Mouse (Mus musculus) spleen, postnatal 14 days (tissue): ENCODE measurements around the gene Serpina3n.
A peak's percentile ranks its signal among the peaks of the same experiment; 100 is the strongest.
"Not testable (repeated sequence)": the region's sequence is repeated elsewhere in the genome, so short reads cannot be mapped to it uniquely, and the experiment has no call there.

ENCODE experiments used
- DNase-seq, 2 experiments: peaks; one replicate each; pipeline ENCODE4 v3.0.0; 2021 to 2022; ENCODE audit warnings: low spot score in 2 of 2

Serpina3n gene

DNA sequence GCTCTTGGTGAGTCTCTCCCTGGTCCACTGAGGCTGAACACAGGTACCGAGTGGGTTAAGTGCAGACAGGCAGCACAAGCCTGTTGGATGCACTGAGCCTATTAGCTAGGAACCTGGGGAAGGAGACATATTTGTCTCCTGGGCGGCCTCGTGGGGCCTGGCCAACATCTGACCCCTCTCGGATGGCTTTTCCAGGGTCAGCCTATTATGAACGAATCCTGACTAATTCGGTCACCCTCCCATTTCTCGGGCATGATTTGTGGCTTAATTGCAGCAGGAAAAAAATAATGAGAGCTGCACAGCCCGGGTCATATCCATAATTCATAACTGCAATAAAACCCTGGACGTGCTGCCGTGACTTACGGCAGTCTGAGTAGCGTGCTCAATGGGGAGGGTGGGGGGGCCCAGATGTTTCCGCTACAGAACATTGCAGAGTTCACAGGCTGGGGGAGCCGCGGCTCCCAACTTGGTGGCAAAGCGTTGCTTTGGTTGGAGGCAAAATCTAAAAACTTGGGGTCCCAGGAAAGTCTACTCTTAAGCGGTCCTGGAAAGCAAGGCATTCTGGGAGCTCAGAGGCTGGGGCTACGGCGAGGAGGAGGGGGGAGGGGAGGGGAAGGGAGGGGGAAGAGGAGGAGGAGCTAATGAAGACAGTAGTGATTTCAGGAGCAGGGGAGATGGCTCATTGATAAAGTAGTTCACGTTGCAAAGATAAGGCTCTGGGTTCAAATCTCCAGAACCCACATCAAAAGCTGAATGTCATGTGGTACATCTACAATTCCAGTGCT is 27.6 kb downstream of the Serpina3n start:
- no peak for DNase-seq

DNA sequence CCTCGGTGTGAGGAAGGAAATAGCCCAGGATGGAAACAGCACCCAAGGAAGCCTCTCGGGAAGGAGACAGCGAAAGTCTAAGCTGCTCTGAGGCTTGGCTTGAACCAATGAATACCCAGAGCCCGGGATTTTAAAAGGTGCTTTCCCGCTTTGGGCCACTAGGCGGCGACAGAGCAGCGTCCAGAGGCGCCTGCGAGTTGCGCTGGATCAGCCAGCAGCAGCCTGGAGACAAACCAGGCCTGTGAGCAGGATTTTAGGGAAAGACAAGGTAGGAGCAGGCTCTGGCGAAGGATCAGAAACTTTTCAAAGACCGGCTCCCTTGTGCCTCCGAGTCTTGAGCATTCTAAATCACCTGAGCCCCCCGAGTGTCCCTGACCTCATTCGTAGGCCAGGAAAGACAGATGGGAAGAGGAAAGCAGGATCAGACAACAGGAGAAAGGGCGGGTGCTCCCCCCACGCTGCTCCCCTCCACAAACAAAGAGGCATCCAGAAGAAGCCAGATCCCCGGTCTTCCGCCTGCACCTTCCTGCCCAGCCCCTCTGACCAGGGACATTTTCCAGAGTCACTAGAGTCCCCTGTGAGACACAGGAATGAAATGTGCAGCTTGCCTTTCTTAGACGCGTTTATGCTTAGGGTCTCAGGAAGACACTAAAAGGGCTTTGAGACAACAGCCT is 33.7 kb downstream of the Serpina3n start:
- DNase-seq = peak; percentile 12 to 47

DNA sequence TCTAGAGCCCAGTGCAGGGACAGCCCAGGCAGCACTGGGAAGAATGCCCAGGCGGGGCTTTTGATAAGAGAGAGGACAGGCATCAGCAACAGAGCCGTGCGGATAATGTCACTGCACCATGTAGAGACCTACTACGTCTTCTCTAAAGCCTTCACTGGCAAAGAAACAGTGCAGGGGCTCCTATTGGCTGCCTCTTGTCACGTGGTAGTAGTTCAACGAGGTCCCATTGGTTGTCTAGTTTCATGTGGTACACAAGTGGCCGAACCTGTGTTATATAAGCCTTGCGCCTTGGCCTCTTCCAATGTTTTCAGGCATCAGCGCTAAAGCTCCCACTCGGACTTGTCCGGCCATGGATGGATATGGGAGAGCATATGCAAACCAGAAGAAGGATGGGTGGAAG is 37.2 kb downstream of the Serpina3n start:
- DNase-seq = no peak

DNA sequence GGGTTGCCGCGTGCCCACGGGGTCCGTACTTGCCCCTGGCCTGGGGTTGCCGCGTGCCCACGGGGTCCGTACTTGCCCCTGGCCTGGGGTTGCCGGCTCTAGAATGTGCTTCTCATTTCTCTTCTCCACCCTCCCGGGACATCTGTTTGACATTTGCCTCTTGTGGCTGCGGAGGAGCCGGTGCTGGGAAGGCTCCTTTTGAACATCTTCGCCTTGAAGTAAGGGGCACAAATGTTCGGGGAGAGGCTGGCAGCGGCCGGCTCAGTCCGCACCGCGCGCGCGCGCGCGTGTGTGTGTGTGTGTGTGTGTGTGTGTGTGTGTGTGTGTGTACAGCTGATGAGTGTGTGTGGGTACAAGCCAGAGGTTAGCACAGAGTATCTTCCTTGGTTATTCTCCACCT is 40.5 kb downstream of the Serpina3n start:
- not testable (repeated sequence) for DNase-seq

DNA sequence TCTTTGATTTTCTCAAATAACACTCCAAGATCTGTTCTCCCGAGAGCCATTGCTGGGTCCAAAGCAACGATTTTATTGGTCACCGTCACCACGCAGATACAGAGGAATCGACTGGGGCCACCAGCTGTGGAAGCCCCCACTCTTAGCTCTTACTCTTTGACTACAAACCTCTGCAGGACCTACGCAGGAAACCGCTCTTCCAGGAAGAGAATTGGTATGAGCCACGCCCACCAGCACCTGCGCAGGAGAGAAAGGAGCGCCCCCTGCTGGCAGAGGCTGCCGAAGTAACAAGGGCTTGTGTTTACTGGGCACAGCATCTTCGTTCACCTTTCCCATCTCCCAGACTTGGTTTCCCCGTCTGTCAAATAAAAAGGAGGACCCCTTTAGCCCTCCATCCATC is 41.6 kb downstream of the Serpina3n start:
- DNase-seq = peak in 1 of 2 experiments; percentile 16

DNA sequence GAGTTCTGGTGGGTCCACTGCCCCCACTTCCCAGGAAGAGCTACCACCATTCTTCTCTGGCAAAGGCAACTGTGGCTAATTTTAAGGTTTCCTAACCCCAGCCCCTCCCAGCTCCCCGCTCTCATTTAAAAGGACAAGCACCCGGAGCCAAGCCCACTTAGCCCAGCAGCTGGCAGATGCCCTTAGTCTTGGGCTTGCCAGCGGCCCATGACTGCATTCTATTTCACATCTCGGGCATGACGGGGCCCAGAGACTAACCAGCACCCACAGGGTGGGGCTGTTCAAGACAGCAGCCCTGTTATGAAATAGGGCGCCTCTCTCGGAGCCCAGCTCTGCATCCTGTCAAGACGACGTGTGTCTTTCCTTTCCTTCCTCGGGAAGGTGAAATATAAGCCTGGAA is 43.7 kb downstream of the Serpina3n start:
- no peak for DNase-seq

DNA sequence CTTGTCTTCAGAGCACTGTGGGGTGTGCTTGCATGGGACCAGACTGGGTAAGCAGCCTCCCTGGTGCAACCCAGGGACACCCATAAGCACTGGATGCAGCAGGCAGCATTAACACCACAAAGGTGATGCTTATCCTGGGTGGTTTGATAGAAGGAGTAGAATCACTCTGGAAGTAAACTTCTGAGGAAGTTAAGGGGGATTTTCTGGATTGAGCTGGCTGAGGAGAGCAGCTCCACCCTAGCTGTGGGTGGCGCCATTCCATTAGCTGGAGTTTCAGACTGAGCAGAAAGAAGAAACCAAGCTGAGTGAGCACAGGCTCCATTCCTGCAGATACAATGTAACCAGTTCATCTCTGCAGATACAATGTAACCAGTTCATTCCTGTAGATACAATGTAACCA is 46.5 kb downstream of the Serpina3n start:
- DNase-seq = no peak

DNA sequence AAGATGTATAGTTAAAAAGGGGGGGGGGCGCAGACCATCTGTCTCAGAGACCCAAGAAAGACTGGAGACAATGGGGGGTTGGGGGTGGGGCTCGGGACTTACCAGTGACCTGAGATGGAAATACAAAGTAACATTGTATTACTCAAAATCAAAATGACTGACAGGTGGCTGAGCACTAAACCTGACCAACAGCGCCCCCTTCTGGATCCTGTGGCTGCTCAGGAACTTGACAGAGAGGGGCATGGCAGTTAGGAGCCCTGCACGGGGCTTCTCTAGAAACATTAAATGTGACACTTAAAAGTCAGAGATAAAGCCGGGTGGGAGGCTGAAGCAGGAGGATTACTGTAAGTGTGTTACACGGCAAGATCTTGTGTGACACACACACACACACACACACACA is 52.8 kb downstream of the Serpina3n start:
- no peak for DNase-seq

DNA sequence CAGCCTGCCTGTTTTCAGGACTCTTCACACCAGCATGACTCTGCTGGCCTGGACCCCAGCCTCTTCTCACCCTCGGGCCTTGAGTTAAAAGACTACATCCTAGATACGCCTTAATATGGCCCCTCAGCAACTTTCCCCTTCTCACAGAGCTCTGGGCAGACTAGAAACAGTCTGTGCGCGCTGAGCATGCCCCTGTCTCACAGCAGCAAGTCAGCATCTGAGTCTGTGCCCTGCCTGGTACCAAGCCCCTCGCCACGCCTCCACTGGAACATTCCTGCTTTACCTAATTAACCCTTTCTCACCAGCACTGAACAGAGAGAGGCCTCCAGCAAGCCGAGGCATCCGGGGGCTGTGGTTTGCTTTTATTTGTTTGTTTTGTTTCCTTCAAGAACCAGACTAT is 54.8 kb downstream of the Serpina3n start:
- no peak for DNase-seq
